Mouse (Mus musculus) left cerebral cortex, adult 8-10 months (tissue): ENCODE measurements around the gene Nedd8. TPM values are rescaled to one million over a fixed set of nuclear protein-coding genes. Genes with fewer than 3 reads are reported as not detected.

Experiments used
- DNase-seq, 2 experiments: peaks; one replicate each; pipeline ENCODE4 v3.0.0; 2022; ENCODE audit warnings: low spot score in 2 of 2
- total RNA-seq, 4 experiments: library from RNA; stranded (reverse); gene quantifications; 2 replicates each; pipeline ENCODE4 v1.2.4; 2022

Nedd8 gene
- total RNA-seq, 4 experiments from 2014 or later, result 310 to 370 (median 342) TPM

DNA sequence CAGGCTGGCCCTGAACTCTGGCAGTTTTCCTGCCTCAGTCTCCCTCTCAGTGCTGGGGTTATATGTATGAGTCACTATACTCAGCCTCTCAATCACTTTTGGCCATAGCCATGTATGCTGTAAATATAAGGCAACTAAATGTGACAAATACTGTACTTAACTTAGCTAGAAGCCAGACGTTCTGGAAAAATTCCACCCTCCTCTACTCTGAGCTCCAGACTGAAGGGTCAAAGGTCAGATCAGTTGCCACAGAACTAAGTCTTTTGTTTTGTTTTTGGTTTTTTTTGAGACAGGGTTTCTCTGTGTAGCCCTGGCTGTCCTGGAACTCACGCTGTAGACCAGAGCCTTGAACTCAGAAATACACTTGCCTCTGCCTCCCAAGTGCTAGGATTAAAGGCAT lies 56.0 kb downstream of the Nedd8 start:
- no peak for DNase-seq

DNA sequence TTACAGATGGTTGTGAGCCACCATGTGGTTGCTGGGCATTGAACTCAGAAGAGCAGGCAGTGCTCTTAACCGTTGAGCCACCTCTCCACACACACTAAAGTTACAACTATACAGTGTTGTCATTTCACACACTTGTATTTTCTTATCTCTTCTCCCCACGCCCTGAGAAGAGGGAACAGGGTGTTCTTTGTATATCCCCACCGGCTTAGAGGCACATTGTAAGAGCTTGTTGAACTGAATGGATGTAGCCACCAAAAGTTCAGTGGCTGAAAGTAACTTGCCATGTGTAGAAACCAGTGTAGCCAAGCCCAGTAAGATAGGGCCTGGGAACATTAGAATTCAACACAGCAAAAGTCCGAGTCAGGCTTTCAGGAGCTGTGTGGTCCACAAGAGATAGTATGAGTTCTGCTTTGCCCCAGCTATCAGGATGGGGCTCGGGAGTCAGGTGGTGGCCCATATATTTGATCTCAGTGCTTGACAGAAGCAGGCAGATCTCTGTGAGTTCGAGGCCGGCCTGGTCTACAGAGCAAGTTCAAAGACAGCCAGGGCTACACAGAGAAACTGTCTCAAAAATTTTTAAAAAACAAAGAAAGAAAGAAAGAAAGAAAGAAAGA lies 57.3 kb downstream of the Nedd8 start:
- no peak for DNase-seq

GRCm38 (mm10) chr14:55613346-55613745 lies 58.6 kb downstream of the Nedd8 start:
- no peak for DNase-seq

Other genes starting within 250 kb of the Nedd8 start
- gene Dhrs4, start 193.4 kb downstream of the Nedd8 start, total RNA-seq, result 10 to 100 TPM; 17.2 to 28.5 (median 20.8) TPM
- 10 to 100 TPM; 39.6 to 50.3 (median 42.5) TPM for gene Carmil3, start 181.5 kb downstream of the Nedd8 start, total RNA-seq
- 100 to 1,000 TPM; 151 to 192 (median 180) TPM for gene Cpne6, start 161.7 kb downstream of the Nedd8 start, total RNA-seq
- under 1 TPM; 0.46 to 0.82 (median 0.69) TPM for gene Nrl, start 147.1 kb downstream of the Nedd8 start, total RNA-seq
- gene Pck2, start 131.9 kb downstream of the Nedd8 start, total RNA-seq, result 10 to 100 TPM; 25.2 to 29.7 (median 27.7) TPM
- 10 to 100 TPM; 83.5 to 91.6 (median 85.1) TPM for gene Dcaf11, start 112.1 kb downstream of the Nedd8 start, total RNA-seq
- under 1 TPM in 2 of 4 experiments, not detected in 2; 0.84 to 0.98 TPM for gene A730061H03Rik, start 111.7 kb downstream of the Nedd8 start, total RNA-seq
- gene Fitm1, start 96.5 kb downstream of the Nedd8 start, total RNA-seq, result not detected
- 10 to 100 TPM; 53.6 to 63.7 (median 58.8) TPM for gene Psme1, start 94.0 kb downstream of the Nedd8 start, total RNA-seq
- 10 to 100 TPM; 46.3 to 59.7 (median 50.8) TPM for gene Emc9, start 86.8 kb downstream of the Nedd8 start, total RNA-seq
- 10 to 100 TPM; 50.2 to 74.0 (median 51.3) TPM for gene Psme2, start 81.0 kb downstream of the Nedd8 start, total RNA-seq
- gene Rnf31, start 80.4 kb downstream of the Nedd8 start, total RNA-seq, result 10 to 100 TPM; 31.4 to 46.1 (median 38.0) TPM
- gene Irf9, start 68.6 kb downstream of the Nedd8 start, total RNA-seq, result 10 to 100 TPM in 2 of 4 experiments, 1 to 10 TPM in 2; 7.5 to 15.2 (median 11.2) TPM
- gene Rec8, start 54.1 kb downstream of the Nedd8 start, total RNA-seq, result 1 to 10 TPM; 1.5 to 4.9 (median 3.7) TPM
- gene Ipo4, start 36.2 kb downstream of the Nedd8 start, total RNA-seq, result 100 to 1,000 TPM; 122 to 146 (median 132) TPM
- gene Gm49378, start 34.2 kb downstream of the Nedd8 start, total RNA-seq, result 1 to 10 TPM; 3.5 to 4.2 (median 4.0) TPM
- 10 to 100 TPM; 37.5 to 45.6 (median 38.9) TPM for gene Tm9sf1, start 28.3 kb downstream of the Nedd8 start, total RNA-seq
- 1 to 10 TPM in 1 of 4 experiments, under 1 TPM in 3; 0.53 to 1.2 (median 0.89) TPM for gene Tssk4, start 21.9 kb downstream of the Nedd8 start, total RNA-seq
- 10 to 100 TPM; 40.7 to 48.1 (median 44.1) TPM for gene Mdp1, start 11.6 kb downstream of the Nedd8 start, total RNA-seq
- gene Gmpr2, start 183 bp downstream of the Nedd8 start, total RNA-seq, result 10 to 100 TPM; 19.9 to 24.2 (median 22.4) TPM
- gene Tinf2, start 9.7 kb upstream of the Nedd8 start, total RNA-seq, result 10 to 100 TPM; 16.3 to 18.2 (median 18.0) TPM
- gene Tgm1, start 41.8 kb upstream of the Nedd8 start, total RNA-seq, result 1 to 10 TPM in 2 of 4 experiments, not detected in 2; 1.1 to 1.4 TPM
- gene Rabggta, start 50.1 kb upstream of the Nedd8 start, total RNA-seq, result 10 to 100 TPM; 52.2 to 54.7 (median 54.0) TPM
- 100 to 1,000 TPM in 2 of 4 experiments, 10 to 100 TPM in 2; 86.1 to 119 (median 97.8) TPM for gene Dhrs1, start 73.6 kb upstream of the Nedd8 start, total RNA-seq
- gene Nop9, start 73.6 kb upstream of the Nedd8 start, total RNA-seq, result 10 to 100 TPM in 3 of 4 experiments, 1 to 10 TPM in 1; 9.7 to 11.8 (median 11.0) TPM
- gene Cideb, start 86.3 kb upstream of the Nedd8 start, total RNA-seq, result 1 to 10 TPM; 1.5 to 3.1 (median 2.4) TPM
- gene Ltb4r2, start 89.3 kb upstream of the Nedd8 start, total RNA-seq, result under 1 TPM; 0.21 to 0.28 (median 0.25) TPM
- gene Ltb4r1, start 93.8 kb upstream of the Nedd8 start, total RNA-seq, result under 1 TPM in 3 of 4 experiments, not detected in 1; 0.26 to 0.65 (median 0.53) TPM
- 1 to 10 TPM; 3.3 to 6.2 (median 4.7) TPM for gene Adcy4, start 112.0 kb upstream of the Nedd8 start, total RNA-seq
- gene Ripk3, start 116.7 kb upstream of the Nedd8 start, total RNA-seq, result under 1 TPM in 2 of 4 experiments, not detected in 2; 0.73 to 0.98 TPM
- 1 to 10 TPM; 1.0 to 2.7 (median 2.1) TPM for gene Nfatc4, start 151.0 kb upstream of the Nedd8 start, total RNA-seq
- gene Nynrin, start 181.9 kb upstream of the Nedd8 start, total RNA-seq, result 10 to 100 TPM in 2 of 4 experiments, 1 to 10 TPM in 2; 7.3 to 13.3 (median 11.3) TPM
- gene Cbln3, start 212.3 kb upstream of the Nedd8 start, total RNA-seq, result under 1 TPM; 0.09 to 0.52 (median 0.23) TPM
- 10 to 100 TPM; 12.7 to 15.8 (median 13.0) TPM for gene Khnyn, start 212.8 kb upstream of the Nedd8 start, total RNA-seq
- gene Sdr39u1, start 228.2 kb upstream of the Nedd8 start, total RNA-seq, result 100 to 1,000 TPM; 101 to 123 (median 111) TPM